Mouse (Mus musculus) cortical plate, adult 2 months (tissue): Measurements from ENCODE around the gene Ostf1. TPM values are rescaled to one million over a fixed set of nuclear protein-coding genes. Genes with fewer than 3 reads are reported as not detected.

ENCODE experiments used
- H3K27ac ChIP-seq: fragments of 200-500 bp; 2 replicates; pipeline ENCODE4 v1.5.1; 2012; ENCODE audit warnings: low read length, control low read depth, inconsistent platforms; ENCODE audit not compliant: insufficient read depth
- H3K4me1 ChIP-seq: fragments of 200-500 bp; 2 replicates; pipeline ENCODE4 v1.6.1; 2011; ENCODE audit warnings: low read length; ENCODE audit not compliant: control insufficient read depth, insufficient read depth
- H3K4me3 ChIP-seq: fragments of 200-500 bp; 2 replicates; pipeline ENCODE4 v1.5.1; 2011; ENCODE audit warnings: mild to moderate bottlenecking, low read length, control low read depth; ENCODE audit not compliant: insufficient read depth
- CTCF ChIP-seq: fragments of 200-500 bp; IDR thresholded peaks from 2 replicates; pipeline ENCODE4 v1.5.1; 2011; ENCODE audit warnings: mild to moderate bottlenecking, control low read depth, low read length; ENCODE audit not compliant: insufficient read depth; ENCODE audit errors: extremely low read depth
- POLR2A ChIP-seq: fragments of 200-500 bp; IDR thresholded peaks from 2 replicates; pipeline ENCODE4 v1.6.1; 2011; ENCODE audit warnings: mild to moderate bottlenecking, low read length, control low read depth; ENCODE audit not compliant: insufficient read depth; ENCODE audit errors: extremely low read depth
- polyA plus RNA-seq: library from polyadenylated mRNA; depleted of rRNA; stranded (reverse); fragments of >200 nt; gene quantifications from 2 replicates; pipeline ENCODE4 v1.2.3, GENCODE M21; 2012

Gene Ostf1
- polyA plus RNA-seq, 1 experiment, result 21.7 TPM

- Histone ChIP-seq H3K27ac (no peak overlapping the region), H3K4me1 (no peaks in the 10 kb centered on the region)
These were observed 27.7 kb upstream of the Ostf1 start for GRCm38 (mm10) chr19:18659349-18659748.

GRCm38 (mm10) chr19:18658473-18658872 is 26.9 kb upstream of the Ostf1 start:
- H3K4me1 ChIP-seq, result no peaks in the 10 kb centered on the region
- TF ChIP-seq CTCF, result no peak
- no peak for TF ChIP-seq POLR2A

More at GRCm38 (mm10) chr19:18659349-18659748, 27.7 kb upstream of the Ostf1 start:
- H3K4me3 ChIP-seq, result no peak overlapping the region
- TF ChIP-seq CTCF (no peak), POLR2A (no peak)

GRCm38 (mm10) chr19:18655999-18656398 is 24.4 kb upstream of the Ostf1 start:
- H3K4me1 ChIP-seq, result no peaks in the 10 kb centered on the region; the same call in 1 of the 2 replicates
- H3K4me3 ChIP-seq, result no peak overlapping the region
- no peak overlapping the region for H3K27ac ChIP-seq
- TF ChIP-seq CTCF, result no peak

More at GRCm38 (mm10) chr19:18658473-18658872, 26.9 kb upstream of the Ostf1 start:
- H3K4me3 ChIP-seq, result no peak overlapping the region
- no peak overlapping the region for H3K27ac ChIP-seq

- Histone ChIP-seq H3K4me1 (no peaks in the 10 kb centered on the region; the same call in 1 of the 2 replicates), H3K4me3 (no peak overlapping the region), H3K27ac (no peak overlapping the region)
- no peak for TF ChIP-seq CTCF
- no peak for TF ChIP-seq POLR2A
These were observed 23.4 kb upstream of the Ostf1 start for GRCm38 (mm10) chr19:18654984-18655383.

- no peak for TF ChIP-seq POLR2A
- no peak for TF ChIP-seq CTCF
- H3K4me3 ChIP-seq, result no peak overlapping the region
- H3K4me1 ChIP-seq, result no peaks in the 10 kb centered on the region; the same call in 1 of the 2 replicates
- no peak overlapping the region for H3K27ac ChIP-seq
These were observed 22.7 kb upstream of the Ostf1 start for GRCm38 (mm10) chr19:18654330-18654729.

- no peak for TF ChIP-seq CTCF
- TF ChIP-seq POLR2A, result no peak
- Histone ChIP-seq H3K27ac (no peak overlapping the region), H3K4me1 (no peaks in the 10 kb centered on the region; the same call in 1 of the 2 replicates), H3K4me3 (no peak overlapping the region)
These were observed 21.4 kb upstream of the Ostf1 start for GRCm38 (mm10) chr19:18653058-18653457.

- H3K27ac ChIP-seq, result no peak overlapping the region
- TF ChIP-seq CTCF (no peak), POLR2A (no peak)
- H3K4me1 ChIP-seq, result no peaks in the 10 kb centered on the region; the same call in 1 of the 2 replicates
- H3K4me3 ChIP-seq, result no peak overlapping the region
These were observed 21.0 kb upstream of the Ostf1 start for GRCm38 (mm10) chr19:18652592-18652991.

GRCm38 (mm10) chr19:18650473-18650872 is 18.9 kb upstream of the Ostf1 start:
- H3K4me3 ChIP-seq, result no peak overlapping the region
- TF ChIP-seq CTCF, result no peak
- no peak for TF ChIP-seq POLR2A
- H3K27ac ChIP-seq, result no peak overlapping the region
- H3K4me1 ChIP-seq, result no peaks in the 10 kb centered on the region; the same call in 1 of the 2 replicates

GRCm38 (mm10) chr19:18649955-18650354 is 18.3 kb upstream of the Ostf1 start:
- H3K4me1 ChIP-seq, result no peaks in the 10 kb centered on the region; the same call in 1 of the 2 replicates
- no peak overlapping the region for H3K4me3 ChIP-seq
- no peak overlapping the region for H3K27ac ChIP-seq
- TF ChIP-seq CTCF, result no peak
- TF ChIP-seq POLR2A, result no peak

GRCm38 (mm10) chr19:18648558-18648945 is 16.9 kb upstream of the Ostf1 start:
- no peak overlapping the region for H3K4me3 ChIP-seq
- TF ChIP-seq POLR2A, result no peak
- no peak for TF ChIP-seq CTCF
- no peak overlapping the region for H3K27ac ChIP-seq
- no peaks in the 10 kb centered on the region; the same call in 1 of the 2 replicates for H3K4me1 ChIP-seq
